Mouse (Mus musculus) urinary bladder, postnatal 4 days (tissue): Measurements from ENCODE around the gene Ppfia4.
"Not testable (repeated sequence)": the region's sequence is repeated elsewhere in the genome, so short reads cannot be mapped to it uniquely, and the experiment has no call there.

Source experiments
- DNase-seq, 2 experiments: peaks; one replicate each; pipeline ENCODE4 v3.0.0; 2021 to 2022; ENCODE audit warnings: low spot score in 2 of 2

Ppfia4 gene

DNA sequence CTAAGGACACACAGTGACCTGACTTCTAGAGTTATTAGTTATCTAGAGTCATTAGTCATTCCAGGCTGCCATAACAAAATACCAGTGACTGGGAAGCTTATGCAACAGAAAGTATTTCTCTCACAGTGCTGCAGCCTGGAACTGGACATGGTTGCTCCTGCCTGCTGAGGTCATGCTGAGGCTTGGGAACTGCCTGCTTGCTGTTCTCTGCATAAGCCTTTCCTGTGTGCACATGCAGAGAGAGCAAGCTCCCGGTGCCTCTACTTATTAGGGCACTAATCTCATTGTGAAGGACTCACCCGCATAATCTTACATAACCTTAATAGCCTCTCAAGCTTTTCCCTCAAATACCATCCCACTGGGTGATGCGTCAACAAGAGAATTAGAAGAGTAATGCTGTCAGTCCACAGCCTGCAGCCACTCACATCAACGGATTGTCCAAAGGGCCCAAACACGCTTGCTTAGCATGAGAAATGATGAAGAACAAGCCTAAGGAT, 59.9 kb downstream of the Ppfia4 start:
- DNase-seq = no peak

DNA sequence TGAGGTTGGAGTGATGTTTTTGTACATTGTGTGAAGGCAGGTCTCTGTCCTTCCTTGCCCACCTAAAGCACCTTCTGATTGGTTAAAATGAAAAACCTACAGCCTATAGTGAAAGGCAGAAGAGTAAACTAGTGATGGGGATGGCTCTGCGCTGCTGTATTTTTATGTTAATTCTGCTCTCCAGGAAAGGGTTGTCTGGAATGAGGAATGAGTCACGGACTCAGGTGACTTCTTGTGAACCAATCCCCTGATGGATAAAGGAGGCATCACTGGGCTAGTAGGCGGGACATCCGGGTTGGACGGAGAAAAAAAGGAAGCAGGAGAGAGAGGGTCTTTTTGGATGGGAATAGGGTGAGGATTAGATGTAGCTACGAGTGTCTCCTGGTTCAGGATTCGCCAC, 62.7 kb downstream of the Ppfia4 start:
- no peak for DNase-seq

DNA sequence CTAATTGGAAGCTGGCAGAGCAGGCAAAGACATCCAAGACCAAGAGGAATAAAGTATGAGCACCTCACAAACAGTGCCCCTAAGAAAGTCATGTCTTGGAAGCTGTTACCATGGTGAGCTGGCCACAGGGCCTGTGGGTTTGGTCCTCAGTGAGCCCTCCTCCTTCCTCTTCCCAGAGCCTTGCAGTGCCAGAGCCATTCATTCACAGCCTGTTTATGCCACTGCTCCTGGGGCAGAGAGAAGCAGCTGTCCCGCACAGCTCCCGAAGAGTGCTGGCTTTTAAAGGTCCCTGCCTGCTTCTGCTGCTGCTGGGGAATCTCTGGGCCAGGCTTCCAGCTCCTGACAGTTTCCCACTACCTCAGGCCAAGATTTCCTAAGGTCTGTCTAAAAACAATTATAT, 66.9 kb downstream of the Ppfia4 start:
- DNase-seq = no peak

DNA sequence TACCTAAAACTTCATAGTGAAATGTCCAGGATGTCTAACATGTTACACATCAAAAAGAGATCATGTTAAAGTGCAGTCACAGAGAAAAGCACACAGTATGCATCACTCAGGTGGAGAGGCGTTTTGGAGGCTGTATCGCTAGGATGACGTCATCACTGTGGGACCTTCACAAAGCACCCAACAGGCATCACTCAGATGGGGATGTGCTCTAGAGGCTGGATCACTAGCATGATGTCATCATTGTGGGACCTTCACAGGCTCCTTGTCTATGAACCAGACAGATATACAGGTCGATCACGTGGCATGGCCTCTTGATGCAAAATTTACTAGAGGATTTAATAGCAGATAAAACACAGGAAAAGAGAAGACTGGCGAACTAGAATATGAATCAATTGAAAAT, 68.4 kb downstream of the Ppfia4 start:
- no peak for DNase-seq

DNA sequence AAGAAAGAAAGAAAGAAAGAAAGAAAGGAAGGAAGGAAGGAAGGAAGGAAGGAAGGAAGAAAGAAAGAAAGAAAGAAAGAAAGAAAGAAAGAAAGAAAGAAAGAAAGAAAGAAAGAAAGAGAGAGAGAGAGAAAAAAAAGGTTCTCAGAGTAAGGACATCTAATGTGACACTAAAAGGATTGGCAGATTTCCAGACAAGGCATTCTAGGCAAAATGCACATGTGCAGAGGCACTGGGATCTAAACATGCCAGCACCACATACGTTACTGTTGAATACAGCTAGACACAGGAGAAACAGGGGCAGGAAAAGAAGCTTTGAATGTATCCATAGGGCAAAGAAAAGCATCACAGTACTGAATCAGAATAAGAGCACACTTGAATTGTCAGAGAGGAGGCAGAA, 83.0 kb downstream of the Ppfia4 start:
- not testable (repeated sequence) for DNase-seq
